Mouse (Mus musculus): ENCODE data around the gene Dab2. TPM values are rescaled to one million over a fixed set of nuclear protein-coding genes. Genes with fewer than 3 reads are reported as not detected.
A peak's percentile ranks its signal among the peaks of the same experiment; 100 is the strongest.

Gene Dab2
- polyA plus RNA-seq, 1 experiment from 2014 or later, result 19.4 TPM

GRCm38 (mm10) chr15:6415317-6415716, 115.7 kb downstream of the Dab2 start:
- no peaks in the 10 kb centered on the region for H3K4me1 ChIP-seq (ENCODE audit: control insufficient read depth, insufficient read depth, low read length)
- H3K4me3 ChIP-seq (ENCODE audit: low read depth, low read length), result no peak overlapping the region
- H3K9me3 ChIP-seq (replicated peaks; ENCODE audit: control insufficient read depth, low read length, poor library complexity, severe bottlenecking), result no peaks in the 10 kb centered on the region
- ATAC-seq, result no peak
- no peak overlapping the region for H3K4me2 ChIP-seq (ENCODE audit: low read length)
- WGBS, result 91% methylated on average over 5 of the region's 5 CpGs
- H3K27me3 ChIP-seq (ENCODE audit: control insufficient read depth, insufficient read depth, low read depth, low read length), result no peaks in the 10 kb centered on the region
- H3K9ac ChIP-seq (ENCODE audit: low read depth, low read length), result no peak overlapping the region
- H3K36me3 ChIP-seq (ENCODE audit: control insufficient read depth, insufficient read depth, low read length), result no peaks in the 10 kb centered on the region
- no peak overlapping the region for H3K27ac ChIP-seq (ENCODE audit: low read length)

DNA sequence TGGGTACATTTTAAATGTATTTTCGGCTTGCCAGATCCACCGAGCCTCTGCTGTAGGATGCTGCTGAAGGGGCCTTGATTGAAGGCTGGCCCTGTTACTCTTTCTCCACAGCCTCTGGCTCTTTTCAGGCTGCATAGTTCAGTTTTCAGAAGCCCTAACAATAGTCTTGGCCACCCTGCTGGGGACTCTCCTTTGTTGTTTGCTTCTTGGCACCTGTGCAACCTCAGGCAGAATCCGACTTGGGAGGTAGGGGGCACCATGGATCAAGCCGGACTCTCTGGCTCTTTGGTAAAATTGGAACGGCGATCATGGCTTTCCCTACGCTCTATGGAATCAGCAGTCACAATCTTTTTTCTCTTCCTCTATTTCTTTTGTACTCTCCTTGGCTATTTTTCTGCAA, 132.2 kb downstream of the Dab2 start:
- no peaks in the 10 kb centered on the region for H3K9me3 ChIP-seq (replicated peaks; ENCODE audit: control insufficient read depth, low read length, poor library complexity, severe bottlenecking)
- 33% methylated on average over 7 of the region's 7 CpGs for WGBS
- H3K36me3 ChIP-seq (ENCODE audit: control insufficient read depth, insufficient read depth, low read length), result no peaks in the 10 kb centered on the region
- ATAC-seq, result peak; percentile 75
- no peaks in the 10 kb centered on the region for H3K27me3 ChIP-seq (ENCODE audit: control insufficient read depth, insufficient read depth, low read depth, low read length)
- no peak overlapping the region for H3K4me2 ChIP-seq (ENCODE audit: low read length)
- no peak overlapping the region for H3K27ac ChIP-seq (ENCODE audit: low read length)
- no peak overlapping the region for H3K4me3 ChIP-seq (ENCODE audit: low read depth, low read length)
- no peak overlapping the region for H3K9ac ChIP-seq (ENCODE audit: low read depth, low read length)
- no peaks in the 10 kb centered on the region for H3K4me1 ChIP-seq (ENCODE audit: control insufficient read depth, insufficient read depth, low read length)

DNA sequence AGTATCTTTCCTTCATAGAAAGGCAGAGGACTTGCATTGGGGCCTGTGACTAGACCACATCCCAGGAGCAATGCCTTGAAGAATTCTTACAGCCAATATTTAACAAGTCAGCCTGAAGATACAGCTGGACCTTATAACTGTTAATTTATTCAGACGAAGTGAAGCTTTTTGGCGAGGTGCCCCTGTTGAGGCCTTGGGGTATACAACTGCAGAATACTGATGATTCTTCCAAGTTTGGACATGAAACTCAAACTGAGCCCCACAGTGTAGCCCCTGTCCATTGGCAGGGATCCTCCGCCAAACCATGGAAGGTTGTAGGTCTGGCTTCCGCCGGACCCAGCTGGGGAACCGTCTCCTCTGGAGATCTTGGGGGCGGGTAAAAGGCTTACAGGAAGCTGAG, 132.8 kb downstream of the Dab2 start:
- Histone ChIP-seq H3K9me3 (replicated peaks; ENCODE audit: control insufficient read depth, low read length, poor library complexity, severe bottlenecking) (no peaks in the 10 kb centered on the region), H3K27ac (ENCODE audit: low read length) (no peak overlapping the region), H3K4me3 (ENCODE audit: low read depth, low read length) (no peak overlapping the region), H3K27me3 (ENCODE audit: control insufficient read depth, insufficient read depth, low read depth, low read length) (no peaks in the 10 kb centered on the region), H3K4me2 (ENCODE audit: low read length) (no peak overlapping the region), H3K36me3 (ENCODE audit: control insufficient read depth, insufficient read depth, low read length) (no peaks in the 10 kb centered on the region), H3K4me1 (ENCODE audit: control insufficient read depth, insufficient read depth, low read length) (no peaks in the 10 kb centered on the region), H3K9ac (ENCODE audit: low read depth, low read length) (no peak overlapping the region)
- 78% methylated on average over 7 of the region's 7 CpGs for WGBS
- peak; percentile 88 for ATAC-seq

DNA sequence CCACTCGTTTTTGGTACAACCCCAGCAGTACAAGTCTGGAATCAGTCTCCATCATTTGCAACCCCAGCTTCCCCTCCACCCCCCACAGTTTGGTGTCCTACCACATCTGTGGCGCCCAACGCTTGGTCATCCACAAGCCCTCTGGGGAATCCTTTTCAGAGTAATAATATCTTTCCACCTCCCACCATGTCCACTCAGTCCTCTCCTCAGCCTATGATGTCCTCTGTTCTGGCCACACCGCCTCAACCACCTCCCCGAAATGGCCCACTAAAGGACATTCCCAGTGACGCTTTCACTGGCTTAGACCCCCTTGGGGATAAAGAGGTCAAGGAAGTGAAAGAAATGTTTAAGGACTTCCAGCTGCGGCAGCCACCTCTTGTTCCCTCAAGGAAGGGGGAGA, 135.7 kb downstream of the Dab2 start:
- H3K4me2 ChIP-seq (ENCODE audit: low read length), result no peak overlapping the region
- 90% methylated on average over 7 of the region's 7 CpGs for WGBS
- H3K27me3 ChIP-seq (ENCODE audit: control insufficient read depth, insufficient read depth, low read depth, low read length), result no peaks in the 10 kb centered on the region
- H3K4me1 ChIP-seq (ENCODE audit: control insufficient read depth, insufficient read depth, low read length), result no peaks in the 10 kb centered on the region
- H3K9me3 ChIP-seq (replicated peaks; ENCODE audit: control insufficient read depth, low read length, poor library complexity, severe bottlenecking), result no peaks in the 10 kb centered on the region
- H3K4me3 ChIP-seq (ENCODE audit: low read depth, low read length), result no peak overlapping the region
- H3K36me3 ChIP-seq (ENCODE audit: control insufficient read depth, insufficient read depth, low read length), result no peaks in the 10 kb centered on the region
- H3K9ac ChIP-seq (ENCODE audit: low read depth, low read length), result no peak overlapping the region
- ATAC-seq, result no peak
- H3K27ac ChIP-seq (ENCODE audit: low read length), result no peak overlapping the region

DNA sequence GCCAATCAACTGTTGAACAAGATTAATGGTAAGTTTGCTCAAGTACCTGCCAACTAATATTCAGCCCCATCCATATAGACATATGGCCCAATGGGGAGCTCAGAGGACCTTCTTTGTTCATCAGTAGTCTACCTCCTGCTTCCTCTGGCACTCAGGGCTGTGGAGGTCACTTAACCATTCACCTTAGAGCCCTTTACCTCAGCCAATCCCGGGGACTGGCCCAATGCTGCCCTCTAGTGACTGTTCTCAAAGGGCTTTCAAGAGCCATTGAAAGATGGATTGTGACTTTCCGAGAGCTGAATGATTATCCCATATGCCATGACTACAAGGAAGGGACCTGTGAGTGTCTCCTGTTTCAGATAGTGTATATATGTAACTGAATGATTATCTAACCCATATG, 136.2 kb downstream of the Dab2 start:
- no peak overlapping the region for H3K4me2 ChIP-seq (ENCODE audit: low read length)
- H3K27me3 ChIP-seq (ENCODE audit: control insufficient read depth, insufficient read depth, low read depth, low read length), result no peaks in the 10 kb centered on the region
- H3K9me3 ChIP-seq (replicated peaks; ENCODE audit: control insufficient read depth, low read length, poor library complexity, severe bottlenecking), result no peaks in the 10 kb centered on the region
- no peak overlapping the region for H3K27ac ChIP-seq (ENCODE audit: low read length)
- WGBS, result 67% methylated on average over 2 of the region's 2 CpGs
- no peak overlapping the region for H3K9ac ChIP-seq (ENCODE audit: low read depth, low read length)
- no peaks in the 10 kb centered on the region for H3K4me1 ChIP-seq (ENCODE audit: control insufficient read depth, insufficient read depth, low read length)
- ATAC-seq, result no peak
- H3K36me3 ChIP-seq (ENCODE audit: control insufficient read depth, insufficient read depth, low read length), result no peaks in the 10 kb centered on the region
- H3K4me3 ChIP-seq (ENCODE audit: low read depth, low read length), result no peak overlapping the region

GRCm38 (mm10) chr15:6438685-6439084, 139.1 kb downstream of the Dab2 start:
- ATAC-seq, result no peak
- WGBS, result 95% methylated on average over 3 of the region's 3 CpGs

GRCm38 (mm10) chr15:6444452-6444851, 144.9 kb downstream of the Dab2 start:
- Histone ChIP-seq H3K4me1 (ENCODE audit: control insufficient read depth, insufficient read depth, low read length) (peaks cover 3% of the 10 kb centered on the region; the same call in 1 of the 2 replicates), H3K4me2 (ENCODE audit: low read length) (no peak overlapping the region), H3K27ac (ENCODE audit: low read length) (no peak overlapping the region), H3K27me3 (ENCODE audit: control insufficient read depth, insufficient read depth, low read depth, low read length) (no peaks in the 10 kb centered on the region), H3K36me3 (ENCODE audit: control insufficient read depth, insufficient read depth, low read length) (no peaks in the 10 kb centered on the region), H3K4me3 (ENCODE audit: low read depth, low read length) (no peak overlapping the region), H3K9ac (ENCODE audit: low read depth, low read length) (no peak overlapping the region), H3K9me3 (replicated peaks; ENCODE audit: control insufficient read depth, low read length, poor library complexity, severe bottlenecking) (no peaks in the 10 kb centered on the region)
- 91% methylated on average over 2 of the region's 2 CpGs for WGBS
- ATAC-seq, result no peak

More at GRCm38 (mm10) chr15:6438685-6439084, 139.1 kb downstream of the Dab2 start:
- Histone ChIP-seq H3K36me3 (ENCODE audit: control insufficient read depth, insufficient read depth, low read length) (no peaks in the 10 kb centered on the region), H3K4me1 (ENCODE audit: control insufficient read depth, insufficient read depth, low read length) (no peaks in the 10 kb centered on the region), H3K9me3 (replicated peaks; ENCODE audit: control insufficient read depth, low read length, poor library complexity, severe bottlenecking) (no peaks in the 10 kb centered on the region), H3K9ac (ENCODE audit: low read depth, low read length) (no peak overlapping the region), H3K4me3 (ENCODE audit: low read depth, low read length) (no peak overlapping the region), H3K4me2 (ENCODE audit: low read length) (no peak overlapping the region), H3K27me3 (ENCODE audit: control insufficient read depth, insufficient read depth, low read depth, low read length) (no peaks in the 10 kb centered on the region), H3K27ac (ENCODE audit: low read length) (no peak overlapping the region)

DNA sequence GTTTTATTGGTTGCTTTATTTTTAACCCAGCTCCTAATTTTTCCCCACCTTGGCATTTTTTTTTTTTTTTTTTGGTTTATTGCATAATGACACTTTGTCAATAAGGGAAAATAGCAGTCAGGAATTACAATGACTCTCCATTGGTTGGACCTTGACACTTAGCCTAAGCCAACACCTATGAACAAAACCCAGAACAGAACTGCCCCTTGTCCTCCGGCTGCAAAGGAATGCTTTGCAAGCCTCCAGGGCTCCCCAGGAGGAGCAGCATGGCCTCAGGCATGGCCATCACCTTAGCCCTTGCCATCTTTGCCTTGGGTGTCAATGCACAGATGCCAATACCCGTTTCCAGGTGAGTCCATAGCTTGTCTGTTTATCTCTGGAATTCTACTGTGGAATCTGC, 145.5 kb downstream of the Dab2 start, which contains the start of gene C9:
Gene C9 (plus strand): TSS at position 193 of the 400 bp plus-strand sequence.
- ATAC-seq, result no peak
- H3K36me3 ChIP-seq (ENCODE audit: control insufficient read depth, insufficient read depth, low read length), result no peaks in the 10 kb centered on the region
- no peaks in the 10 kb centered on the region for H3K9me3 ChIP-seq (replicated peaks; ENCODE audit: control insufficient read depth, low read length, poor library complexity, severe bottlenecking)
- no peaks in the 10 kb centered on the region for H3K27me3 ChIP-seq (ENCODE audit: control insufficient read depth, insufficient read depth, low read depth, low read length)
- no peak within 1 kb of the TSS for H3K4me3 ChIP-seq (ENCODE audit: low read depth, low read length)
- peaks cover 3% of the 10 kb centered on the region; the same call in 1 of the 2 replicates for H3K4me1 ChIP-seq (ENCODE audit: control insufficient read depth, insufficient read depth, low read length)
- 85% methylated on average over 2 of the region's 2 CpGs for WGBS
- H3K27ac ChIP-seq (ENCODE audit: low read length), result no peak within 1 kb of the TSS
- H3K4me2 ChIP-seq (ENCODE audit: low read length), result no peak within 1 kb of the TSS
- H3K9ac ChIP-seq (ENCODE audit: low read depth, low read length), result no peak within 1 kb of the TSS

DNA sequence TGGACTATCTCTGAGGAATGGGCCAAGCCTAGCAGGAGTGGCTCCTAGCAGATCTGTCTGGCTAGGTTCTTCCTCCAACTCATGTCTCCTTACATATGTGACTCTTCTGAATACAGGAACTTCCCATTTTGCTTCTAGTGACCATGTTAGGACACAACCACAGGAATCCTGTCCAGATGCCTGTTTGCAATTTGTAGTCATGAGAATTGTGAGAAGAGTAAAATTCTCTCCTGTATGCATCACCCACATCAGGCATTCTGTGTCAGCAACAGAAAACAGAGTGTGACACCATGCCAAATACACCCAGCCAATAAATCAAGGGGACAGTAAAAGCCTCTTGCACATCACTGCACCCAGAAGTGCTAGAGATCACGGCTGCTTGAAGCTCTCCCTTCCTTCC, 146.6 kb downstream of the Dab2 start:
- Histone ChIP-seq H3K4me1 (ENCODE audit: control insufficient read depth, insufficient read depth, low read length) (peaks cover 3% of the 10 kb centered on the region; the same call in 1 of the 2 replicates), H3K27ac (ENCODE audit: low read length) (no peak overlapping the region), H3K36me3 (ENCODE audit: control insufficient read depth, insufficient read depth, low read length) (no peaks in the 10 kb centered on the region), H3K4me3 (ENCODE audit: low read depth, low read length) (no peak overlapping the region), H3K4me2 (ENCODE audit: low read length) (no peak overlapping the region), H3K27me3 (ENCODE audit: control insufficient read depth, insufficient read depth, low read depth, low read length) (no peaks in the 10 kb centered on the region), H3K9me3 (replicated peaks; ENCODE audit: control insufficient read depth, low read length, poor library complexity, severe bottlenecking) (no peaks in the 10 kb centered on the region), H3K9ac (ENCODE audit: low read depth, low read length) (no peak overlapping the region)
- ATAC-seq, result no peak
- 86% methylated on average over 1 of the region's 1 CpGs for WGBS
